Mouse (Mus musculus): ENCODE results near the gene Btnl1.

Btnl1 gene

GRCm38 (mm10) chr17:34376847-34377246 lies at the start of gene Btnl1:
Gene Btnl1 (plus strand): TSS chr17:34377132.
- DNase-seq (ENCODE audit: low spot score), result no peak

GRCm38 (mm10) chr17:34329807-34330206 lies 47.1 kb upstream of the Btnl1 start:
- no peak for DNase-seq (ENCODE audit: low spot score)

GRCm38 (mm10) chr17:34331200-34331599 lies 45.7 kb upstream of the Btnl1 start:
- no peak for DNase-seq (ENCODE audit: low spot score)

GRCm38 (mm10) chr17:34340619-34341402 lies 36.1 kb upstream of the Btnl1 start:
- DNase-seq (ENCODE audit: low spot score), result no peak

GRCm38 (mm10) chr17:34344882-34345281 lies 32.0 kb upstream of the Btnl1 start:
- DNase-seq (ENCODE audit: low spot score), result no peak

- DNase-seq (ENCODE audit: low spot score), result no peak
Measured at GRCm38 (mm10) chr17:34345486-34345885, 31.4 kb upstream of the Btnl1 start.

GRCm38 (mm10) chr17:34346041-34346440 lies 30.9 kb upstream of the Btnl1 start:
- no peak for DNase-seq (ENCODE audit: low spot score)

GRCm38 (mm10) chr17:34347606-34348308 lies 29.2 kb upstream of the Btnl1 start:
- no peak for DNase-seq (ENCODE audit: low spot score)

GRCm38 (mm10) chr17:34349429-34349828 lies 27.5 kb upstream of the Btnl1 start:
- peak; percentile 12 for DNase-seq (ENCODE audit: low spot score)

- no peak for DNase-seq (ENCODE audit: low spot score)
Measured at GRCm38 (mm10) chr17:34354539-34354938, 22.4 kb upstream of the Btnl1 start, which contains the start of gene Btnl2. Gene Btnl2 (plus strand): TSS chr17:34354822.

- no peak for DNase-seq (ENCODE audit: low spot score)
Measured at GRCm38 (mm10) chr17:34354940-34355339, 22.0 kb upstream of the Btnl1 start.

GRCm38 (mm10) chr17:34362954-34363546 lies 13.9 kb upstream of the Btnl1 start:
- no peak for DNase-seq (ENCODE audit: low spot score)

GRCm38 (mm10) chr17:34363676-34364310 lies 13.1 kb upstream of the Btnl1 start:
- DNase-seq (ENCODE audit: low spot score), result no peak

- no peak for DNase-seq (ENCODE audit: low spot score)
Measured at GRCm38 (mm10) chr17:34365031-34365430, 11.9 kb upstream of the Btnl1 start.

GRCm38 (mm10) chr17:34370563-34370962 lies 6.4 kb upstream of the Btnl1 start:
- no peak for DNase-seq (ENCODE audit: low spot score)

- DNase-seq (ENCODE audit: low spot score), result no peak
Measured at GRCm38 (mm10) chr17:34373055-34373709, 3.8 kb upstream of the Btnl1 start.

- DNase-seq (ENCODE audit: low spot score), result peak; percentile 15
Measured at GRCm38 (mm10) chr17:34377450-34378209, 698 bp downstream of the Btnl1 start.

GRCm38 (mm10) chr17:34378716-34379115 lies 1.8 kb downstream of the Btnl1 start:
- DNase-seq (ENCODE audit: low spot score), result no peak

GRCm38 (mm10) chr17:34379451-34379850 lies 2.5 kb downstream of the Btnl1 start:
- no peak for DNase-seq (ENCODE audit: low spot score)

GRCm38 (mm10) chr17:34381876-34382275 lies 4.9 kb downstream of the Btnl1 start:
- DNase-seq (ENCODE audit: low spot score), result no peak

GRCm38 (mm10) chr17:34383212-34383611 lies 6.3 kb downstream of the Btnl1 start:
- DNase-seq (ENCODE audit: low spot score), result no peak

All from ovary, adult 18-20 months (tissue).